Mouse (Mus musculus) midbrain, embryonic 10.5 days (tissue): ENCODE measurements at regions not wholly inside any gene's neighbourhood (a gene's known extent, or its start where the extent isn't known, plus 50 kb on each side); places are given as distances from the start of the nearest gene placed in this dataset.

Experiments
- DNase-seq: peaks from one replicate; pipeline ENCODE4 v3.0.0-alpha.2; 2017; ENCODE audit warnings: low spot score
- H3K27ac ChIP-seq: fragments of 300-500 bp; sonication (generic); replicated peaks from 2 replicates; pipeline ENCODE4 v1.5.1; 2016; ENCODE audit warnings: mild to moderate bottlenecking
- H3K27me3 ChIP-seq: fragments of 300-500 bp; sonication (generic); 2 replicates; pipeline ENCODE4 v1.6.1; 2016; ENCODE audit warnings: low read depth, mild to moderate bottlenecking; ENCODE audit not compliant: poor library complexity, severe bottlenecking
- H3K36me3 ChIP-seq: fragments of 300-500 bp; sonication (generic); 2 replicates; pipeline ENCODE4 v1.6.1; 2016; ENCODE audit warnings: mild to moderate bottlenecking, moderate library complexity
- H3K4me1 ChIP-seq: fragments of 300-500 bp; sonication (generic); 2 replicates; pipeline ENCODE4 v1.6.1; 2016
- H3K4me3 ChIP-seq: fragments of 300-500 bp; sonication (generic); 2 replicates; pipeline ENCODE4 v1.5.1; 2016; ENCODE audit warnings: mild to moderate bottlenecking, moderate library complexity
- H3K9me3 ChIP-seq: fragments of 300-500 bp; sonication (generic); replicated peaks from 2 replicates; pipeline ENCODE4 v1.6.1; 2016; ENCODE audit warnings: mild to moderate bottlenecking
- WGBS: fragments of 180-500 bp; shearing (Covaris S2); methylation state at CpG from one replicate; pipeline ENCODE4 v1.1.7; 2016; 5-methylcytosine and 5-hydroxymethylcytosine counted together

DNA sequence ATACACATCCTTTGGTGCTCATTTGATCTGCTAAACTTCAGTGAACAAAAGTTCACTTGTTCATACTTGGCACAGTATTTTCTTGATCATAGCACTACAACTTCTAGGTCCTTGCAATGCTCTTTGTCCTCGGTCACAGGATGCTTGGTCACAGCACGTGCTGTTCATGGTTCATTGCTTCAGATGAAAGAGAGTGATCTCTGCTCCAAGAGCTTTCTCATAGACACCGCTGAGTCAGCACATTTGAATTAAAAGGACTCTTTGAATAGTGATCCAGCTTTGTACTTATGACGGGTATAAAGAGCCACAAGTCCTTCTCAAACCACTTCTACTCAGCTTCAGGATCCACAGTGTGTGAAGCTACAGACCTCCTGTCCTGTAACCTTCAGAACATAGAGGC lies 649.3 kb upstream of the Arrdc4 start:
- no peak overlapping the region for H3K27ac ChIP-seq
- 21% methylated on average over 4 of the region's 4 CpGs for WGBS
- DNase-seq = peak; percentile 22
- no peak overlapping the region for H3K4me3 ChIP-seq
- H3K27me3 ChIP-seq = no peaks in the 10 kb centered on the region
- peaks cover 6% of the 10 kb centered on the region; the same call in 1 of the 2 replicates for H3K4me1 ChIP-seq
- H3K9me3 ChIP-seq = no peaks in the 10 kb centered on the region
- H3K36me3 ChIP-seq = no peaks in the 10 kb centered on the region

DNA sequence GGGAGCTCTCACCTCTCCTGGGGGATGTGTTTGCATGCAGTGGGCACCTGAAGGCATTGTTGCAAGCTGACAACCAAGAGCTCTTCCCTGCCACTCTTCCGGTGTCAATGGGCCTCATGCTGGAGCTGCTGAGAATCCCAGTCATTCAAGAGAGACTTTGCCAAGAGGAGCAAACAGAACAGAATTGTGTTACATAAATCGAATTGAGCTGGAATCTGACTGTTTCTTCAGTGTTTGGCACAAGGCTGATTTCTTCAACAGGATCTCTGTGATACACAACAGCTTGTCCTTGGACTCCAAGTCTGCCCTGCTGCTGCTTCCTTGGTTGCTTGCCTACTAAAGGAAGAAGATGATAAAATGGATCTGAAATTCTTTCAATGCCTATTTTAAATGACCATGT lies 647.8 kb upstream of the Arrdc4 start:
- Histone ChIP-seq H3K36me3 (no peaks in the 10 kb centered on the region), H3K4me1 (peaks cover 6% of the 10 kb centered on the region; the same call in 1 of the 2 replicates), H3K27me3 (no peaks in the 10 kb centered on the region), H3K9me3 (no peaks in the 10 kb centered on the region), H3K27ac (no peak overlapping the region), H3K4me3 (no peak overlapping the region)
- 84% methylated on average over 2 of the region's 2 CpGs for WGBS
- DNase-seq = no peak
